Mouse (Mus musculus) small intestine, adult 2 months (tissue): ENCODE results near the gene Ddx23. TPM values are rescaled to one million over a fixed set of nuclear protein-coding genes. Genes with fewer than 3 reads are reported as not detected.

Experiments used
- H3K27ac ChIP-seq: fragments of 200-500 bp; 2 replicates; pipeline ENCODE4 v1.5.1; 2012; ENCODE audit warnings: low read depth, low read length, control low read depth, inconsistent platforms; ENCODE audit not compliant: insufficient read depth
- H3K27me3 ChIP-seq: fragments of 200-500 bp; 2 replicates; pipeline ENCODE4 v1.6.1; 2012; ENCODE audit warnings: mild to moderate bottlenecking, moderate library complexity, low read length, inconsistent platforms; ENCODE audit not compliant: control insufficient read depth, insufficient read depth
- H3K36me3 ChIP-seq: fragments of 200-500 bp; 2 replicates; pipeline ENCODE4 v1.6.1; 2012; ENCODE audit warnings: mild to moderate bottlenecking, low read length, control low read depth, inconsistent platforms; ENCODE audit not compliant: control insufficient read depth, insufficient read depth
- H3K4me1 ChIP-seq: fragments of 200-500 bp; 2 replicates; pipeline ENCODE4 v1.6.1; 2012; ENCODE audit warnings: low read length, inconsistent platforms, mixed read lengths; ENCODE audit not compliant: control insufficient read depth, insufficient read depth, insufficient read length
- H3K4me3 ChIP-seq: fragments of 200-500 bp; 2 replicates; pipeline ENCODE4 v1.5.1; 2012; ENCODE audit warnings: low read depth, mild to moderate bottlenecking, control low read depth, inconsistent platforms, low read length, moderate library complexity
- CTCF ChIP-seq: fragments of 200-500 bp; IDR thresholded peaks from 2 replicates; pipeline ENCODE4 v1.5.1; 2012; ENCODE audit warnings: low read depth, mild to moderate bottlenecking, control low read depth, inconsistent platforms, low read length, moderate library complexity, mixed read lengths; ENCODE audit not compliant: insufficient replicate concordance, insufficient read length; ENCODE audit errors: extremely low read depth
- POLR2A ChIP-seq: fragments of 200-500 bp; IDR thresholded peaks from 2 replicates; pipeline ENCODE4 v1.6.1; 2012; ENCODE audit warnings: low read depth, mild to moderate bottlenecking, control low read depth, inconsistent platforms, low read length, moderate library complexity
- WGBS: fragments of 180-500 bp; shearing (Covaris S2); methylation state at CpG from one replicate; pipeline ENCODE4 v1.1.7; 2018; 5-methylcytosine and 5-hydroxymethylcytosine counted together
- polyA plus RNA-seq: library from polyadenylated mRNA; depleted of rRNA; stranded (reverse); fragments of >200 nt; gene quantifications from 2 replicates; pipeline ENCODE4 v1.2.3, GENCODE M21; 2012

Gene Ddx23
- polyA plus RNA-seq, 1 experiment: 24.3 TPM

GRCm38 (mm10) chr15:98681633-98682032, 18.9 kb upstream of the Ddx23 start:
- no peak for TF ChIP-seq POLR2A
- TF ChIP-seq CTCF: no peak
- H3K27me3 ChIP-seq: peaks cover 7% of the 10 kb centered on the region; the same call in 1 of the 2 replicates
- 52% methylated on average over 7 of the region's 7 CpGs for WGBS
- no peaks in the 10 kb centered on the region for H3K36me3 ChIP-seq
- no peak overlapping the region for H3K27ac ChIP-seq
- H3K4me3 ChIP-seq: no peak overlapping the region
- H3K4me1 ChIP-seq: peaks cover 7% of the 10 kb centered on the region

GRCm38 (mm10) chr15:98680660-98681059, 18.0 kb upstream of the Ddx23 start:
- peaks cover 10% of the 10 kb centered on the region for H3K4me1 ChIP-seq
- TF ChIP-seq CTCF: no peak
- TF ChIP-seq POLR2A: no peak
- 66% methylated on average over 8 of the region's 8 CpGs for WGBS
- H3K27me3 ChIP-seq: peaks cover 16% of the 10 kb centered on the region
- no peak overlapping the region for H3K27ac ChIP-seq
- no peak overlapping the region for H3K4me3 ChIP-seq
- no peaks in the 10 kb centered on the region for H3K36me3 ChIP-seq

GRCm38 (mm10) chr15:98677977-98678376, 15.3 kb upstream of the Ddx23 start:
- 58% methylated on average over 7 of the region's 7 CpGs for WGBS
- Histone ChIP-seq H3K27me3 (peaks cover 31% of the 10 kb centered on the region), H3K27ac (no peak overlapping the region), H3K4me1 (peaks cover 8% of the 10 kb centered on the region), H3K4me3 (no peak overlapping the region), H3K36me3 (no peaks in the 10 kb centered on the region)
- TF ChIP-seq CTCF (no peak), POLR2A (no peak)

- H3K4me1 ChIP-seq: peaks cover 8% of the 10 kb centered on the region
- TF ChIP-seq CTCF: no peak
- peak; percentile 98 for TF ChIP-seq POLR2A
- H3K4me3 ChIP-seq: peak within 1 kb of the TSS; percentile 65
- H3K36me3 ChIP-seq: no peaks in the 10 kb centered on the region
- WGBS: under 1% methylated on average over 37 of the region's 37 CpGs
- H3K27me3 ChIP-seq: peaks cover 31% of the 10 kb centered on the region
- no peak within 1 kb of the TSS for H3K27ac ChIP-seq
Measured at GRCm38 (mm10) chr15:98676940-98677728, 14.4 kb upstream of the Ddx23 start, which contains the start of gene Rnd1. Gene Rnd1 (minus strand): TSS chr15:98677461.

- WGBS: 8% methylated on average over 9 of the region's 9 CpGs
- no peaks in the 10 kb centered on the region for H3K36me3 ChIP-seq
- peak overlapping the region; percentile 39 for H3K4me3 ChIP-seq
Measured at GRCm38 (mm10) chr15:98676471-98676870, 13.8 kb upstream of the Ddx23 start.

GRCm38 (mm10) chr15:98675634-98676250, 13.0 kb upstream of the Ddx23 start:
- H3K4me3 ChIP-seq: peak overlapping the region; percentile 39
- peaks cover 8% of the 10 kb centered on the region for H3K4me1 ChIP-seq
- WGBS: 14% methylated on average over 14 of the region's 14 CpGs
- TF ChIP-seq CTCF (no peak), POLR2A (no peak)
- H3K27ac ChIP-seq: no peak overlapping the region
- H3K36me3 ChIP-seq: no peaks in the 10 kb centered on the region
- peaks cover 29% of the 10 kb centered on the region for H3K27me3 ChIP-seq

More at GRCm38 (mm10) chr15:98676471-98676870, 13.8 kb upstream of the Ddx23 start:
- H3K27me3 ChIP-seq: peaks cover 31% of the 10 kb centered on the region
- peaks cover 8% of the 10 kb centered on the region for H3K4me1 ChIP-seq
- no peak overlapping the region for H3K27ac ChIP-seq
- TF ChIP-seq POLR2A: no peak
- no peak for TF ChIP-seq CTCF

- no peak for TF ChIP-seq CTCF
- Histone ChIP-seq H3K4me3 (0 out of 2 replicates have a peak overlapping the region, but pooled peaks have one; percentile 7), H3K36me3 (no peaks in the 10 kb centered on the region), H3K4me1 (peaks cover 8% of the 10 kb centered on the region), H3K27ac (no peak overlapping the region), H3K27me3 (peaks cover 29% of the 10 kb centered on the region)
- WGBS: 28% methylated on average over 11 of the region's 11 CpGs
Measured at GRCm38 (mm10) chr15:98674994-98675545, 12.4 kb upstream of the Ddx23 start.
